Mouse (Mus musculus) cerebellum, adult 2 months (tissue): ENCODE results near the gene Osbpl9.

Experiments used
- CTCF ChIP-seq: fragments of 200-500 bp; IDR thresholded peaks from 2 replicates; pipeline ENCODE4 v1.5.1; 2011; ENCODE audit warnings: low read depth, mild to moderate bottlenecking, control low read depth, low read length, moderate library complexity, borderline replicate concordance; ENCODE audit not compliant: insufficient read depth
- POLR2A ChIP-seq: fragments of 200-500 bp; IDR thresholded peaks from 2 replicates; pipeline ENCODE4 v1.6.1; 2011; ENCODE audit warnings: low read length, control low read depth, borderline replicate concordance; ENCODE audit not compliant: insufficient read depth

DNA sequence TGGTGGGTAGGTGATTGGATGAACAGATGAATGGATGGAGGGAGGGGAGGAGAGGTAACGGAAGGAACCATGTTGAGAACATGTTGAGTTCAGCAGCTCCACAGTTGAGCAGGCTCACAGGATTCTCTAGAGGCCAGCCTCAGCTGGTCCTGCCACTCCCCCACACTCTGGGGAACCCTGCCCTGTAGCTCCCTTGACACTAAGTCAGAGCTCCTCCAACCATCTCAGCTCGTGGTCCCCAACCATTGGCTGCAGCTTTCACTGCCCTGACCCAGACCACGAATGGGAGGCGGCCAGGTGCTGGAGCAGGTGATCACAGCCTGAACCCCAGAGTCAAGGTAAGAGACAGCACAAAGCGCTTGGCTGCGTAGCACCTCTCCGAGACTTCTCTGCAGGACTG, 15.9 kb upstream of the Osbpl9 start:
- TF ChIP-seq POLR2A (no peak), CTCF (no peak)
